Mouse (Mus musculus) midbrain, embryonic 12.5 days (tissue): ENCODE data around the gene Mtnr1a. TPM values are rescaled to one million over a fixed set of nuclear protein-coding genes. Genes with fewer than 3 reads are reported as not detected.
"Not testable (repeated sequence)": the region's sequence is repeated elsewhere in the genome, so short reads cannot be mapped to it uniquely, and the experiment has no call there.

Experiments
- ATAC-seq: fragments of 200-750 bp; cut with Nextera tagmentation; 2 replicates; pipeline ENCODE4 v1.8.0; 2017; ENCODE audit warnings: low read depth, moderate TSS enrichment, moderate library complexity; ENCODE audit not compliant: low FRiP score
- H3K27ac ChIP-seq: fragments of 300-500 bp; sonication (generic); replicated peaks from 2 replicates; pipeline ENCODE4 v1.5.1; 2016; ENCODE audit warnings: mild to moderate bottlenecking
- H3K27me3 ChIP-seq: fragments of 300-500 bp; sonication (generic); 2 replicates; pipeline ENCODE4 v1.6.1; 2016; ENCODE audit warnings: mild to moderate bottlenecking
- H3K36me3 ChIP-seq: fragments of 300-500 bp; sonication (generic); 2 replicates; pipeline ENCODE4 v1.6.1; 2016
- H3K4me1 ChIP-seq: fragments of 300-500 bp; sonication (generic); 2 replicates; pipeline ENCODE4 v1.6.1; 2016
- H3K4me2 ChIP-seq: fragments of 300-500 bp; sonication (generic); replicated peaks from 2 replicates; pipeline ENCODE4 v1.6.1; 2016; ENCODE audit warnings: mild to moderate bottlenecking, moderate library complexity
- H3K4me3 ChIP-seq: fragments of 300-500 bp; sonication (generic); 2 replicates; pipeline ENCODE4 v1.5.1; 2016; ENCODE audit warnings: mild to moderate bottlenecking
- H3K9ac ChIP-seq: fragments of 300-500 bp; sonication (generic); replicated peaks from 2 replicates; pipeline ENCODE4 v1.6.1; 2016; ENCODE audit warnings: mild to moderate bottlenecking, moderate library complexity
- H3K9me3 ChIP-seq: fragments of 300-500 bp; sonication (generic); 2 replicates; pipeline ENCODE4 v1.6.1; 2016; ENCODE audit warnings: mild to moderate bottlenecking
- WGBS: fragments of 180-500 bp; shearing (Covaris S2); methylation state at CpG from one replicate; pipeline ENCODE4 v1.1.7; 2016; 5-methylcytosine and 5-hydroxymethylcytosine counted together
- polyA plus RNA-seq: library from polyadenylated mRNA; unstranded; fragments of >200 nt; fragmentation: Nextera tagmentation; extraction: Ambion mirVana; gene quantifications from 2 replicates; pipeline ENCODE4 v1.2.1, GENCODE M21; 2016

The Mtnr1a gene
- polyA plus RNA-seq, 1 experiment from 2014 or later = 0.11 TPM

- H3K27me3 ChIP-seq = no peaks in the 10 kb centered on the region
- no peaks in the 10 kb centered on the region for H3K4me1 ChIP-seq
- 17% methylated on average over 2 of the region's 3 CpGs for WGBS
- no peak overlapping the region for H3K4me3 ChIP-seq
- H3K9ac ChIP-seq = no peak overlapping the region
- H3K36me3 ChIP-seq = peaks cover 23% of the 10 kb centered on the region; the same call in 1 of the 2 replicates
- H3K4me2 ChIP-seq = no peak overlapping the region
- H3K9me3 ChIP-seq = no peaks in the 10 kb centered on the region
- ATAC-seq = no peak
- no peak overlapping the region for H3K27ac ChIP-seq
These were observed 12.1 kb upstream of the Mtnr1a start for GRCm38 (mm10) chr8:45056810-45057209.

- no peak overlapping the region for H3K4me2 ChIP-seq
- no peaks in the 10 kb centered on the region for H3K9me3 ChIP-seq
- H3K27ac ChIP-seq = no peak overlapping the region
- H3K27me3 ChIP-seq = no peaks in the 10 kb centered on the region
- no peak for ATAC-seq
- 91% methylated on average over 2 of the region's 2 CpGs for WGBS
- H3K9ac ChIP-seq = no peak overlapping the region
- H3K36me3 ChIP-seq = no peaks in the 10 kb centered on the region
- peaks cover 7% of the 10 kb centered on the region for H3K4me1 ChIP-seq
- H3K4me3 ChIP-seq = no peak overlapping the region
These were observed 8.9 kb upstream of the Mtnr1a start for GRCm38 (mm10) chr8:45060083-45060482.

GRCm38 (mm10) chr8:45062311-45062710 is 6.6 kb upstream of the Mtnr1a start:
- WGBS = 92% methylated on average over 11 of the region's 11 CpGs
- Histone ChIP-seq H3K4me2 (no peak overlapping the region), H3K27ac (no peak overlapping the region), H3K4me3 (no peak overlapping the region), H3K36me3 (no peaks in the 10 kb centered on the region), H3K27me3 (no peaks in the 10 kb centered on the region), H3K4me1 (peaks cover 7% of the 10 kb centered on the region), H3K9ac (no peak overlapping the region), H3K9me3 (no peaks in the 10 kb centered on the region)
- no peak for ATAC-seq

GRCm38 (mm10) chr8:45062982-45063924 is 5.7 kb upstream of the Mtnr1a start:
- 81% methylated on average over 24 of the region's 25 CpGs for WGBS
- H3K27ac ChIP-seq = no peak overlapping the region
- no peak overlapping the region for H3K4me3 ChIP-seq
- H3K27me3 ChIP-seq = no peaks in the 10 kb centered on the region
- no peak overlapping the region for H3K4me2 ChIP-seq
- no peaks in the 10 kb centered on the region for H3K9me3 ChIP-seq
- H3K9ac ChIP-seq = no peak overlapping the region
- peaks cover 7% of the 10 kb centered on the region for H3K4me1 ChIP-seq
- no peaks in the 10 kb centered on the region for H3K36me3 ChIP-seq
- ATAC-seq = no peak

GRCm38 (mm10) chr8:45064197-45064869 is 4.6 kb upstream of the Mtnr1a start:
- Histone ChIP-seq H3K36me3 (no peaks in the 10 kb centered on the region), H3K9me3 (no peaks in the 10 kb centered on the region), H3K4me1 (peaks cover 11% of the 10 kb centered on the region), H3K4me3 (no peak overlapping the region), H3K27ac (no peak overlapping the region), H3K4me2 (no peak overlapping the region), H3K9ac (no peak overlapping the region), H3K27me3 (no peaks in the 10 kb centered on the region)
- 19% methylated on average over 7 of the region's 8 CpGs for WGBS
- ATAC-seq = peak; percentile 35

- ATAC-seq, H3K27me3 ChIP-seq, H3K36me3 ChIP-seq, H3K4me3 ChIP-seq, H3K9ac ChIP-seq, H3K27ac ChIP-seq, H3K9me3 ChIP-seq, H3K4me2 ChIP-seq: not testable (repeated sequence)
- WGBS = 100% methylated on average over 1 of the region's 1 CpGs
- peaks cover 11% of the 10 kb centered on the region for H3K4me1 ChIP-seq
These were observed 3.5 kb upstream of the Mtnr1a start for GRCm38 (mm10) chr8:45065391-45065790.

- no peak for ATAC-seq
- no peaks in the 10 kb centered on the region for H3K36me3 ChIP-seq
- 94% methylated on average over 8 of the region's 8 CpGs for WGBS
These were observed 2.0 kb downstream of the Mtnr1a start for GRCm38 (mm10) chr8:45070949-45071348.

GRCm38 (mm10) chr8:45080850-45081249 is 11.9 kb downstream of the Mtnr1a start:
- Histone ChIP-seq H3K4me1 (no peaks in the 10 kb centered on the region), H3K27me3 (no peaks in the 10 kb centered on the region), H3K27ac (no peak overlapping the region), H3K9me3 (no peaks in the 10 kb centered on the region), H3K9ac (no peak overlapping the region), H3K4me2 (no peak overlapping the region), H3K4me3 (no peak overlapping the region), H3K36me3 (no peaks in the 10 kb centered on the region)
- ATAC-seq = no peak
- 90% methylated on average over 3 of the region's 3 CpGs for WGBS

More at GRCm38 (mm10) chr8:45070949-45071348, 2.0 kb downstream of the Mtnr1a start:
- Histone ChIP-seq H3K27ac (no peak overlapping the region), H3K4me1 (peaks cover 4% of the 10 kb centered on the region; the same call in 1 of the 2 replicates), H3K9me3 (no peaks in the 10 kb centered on the region), H3K4me3 (no peak overlapping the region), H3K9ac (no peak overlapping the region), H3K4me2 (no peak overlapping the region), H3K27me3 (peaks cover 10% of the 10 kb centered on the region; the same call in 1 of the 2 replicates)

GRCm38 (mm10) chr8:45093599-45093998 is 24.7 kb downstream of the Mtnr1a start:
- Histone ChIP-seq H3K27ac (no peak overlapping the region), H3K4me3 (no peak overlapping the region), H3K9ac (no peak overlapping the region), H3K36me3 (no peaks in the 10 kb centered on the region), H3K9me3 (no peaks in the 10 kb centered on the region), H3K27me3 (no peaks in the 10 kb centered on the region), H3K4me1 (no peaks in the 10 kb centered on the region), H3K4me2 (no peak overlapping the region)
- WGBS = 84% methylated on average over 3 of the region's 3 CpGs
- no peak for ATAC-seq

GRCm38 (mm10) chr8:45109371-45110063 is 40.6 kb downstream of the Mtnr1a start:
- no peak overlapping the region for H3K9ac ChIP-seq

GRCm38 (mm10) chr8:45110064-45110812 is 41.3 kb downstream of the Mtnr1a start:
- peak overlapping the region; percentile 30 for H3K4me3 ChIP-seq
- no peak overlapping the region for H3K9ac ChIP-seq
- H3K4me2 ChIP-seq = peak overlapping the region; percentile 48
- peaks cover 11% of the 10 kb centered on the region for H3K27me3 ChIP-seq
- no peak overlapping the region for H3K27ac ChIP-seq
- peaks cover 18% of the 10 kb centered on the region for H3K4me1 ChIP-seq
- ATAC-seq = peak; percentile 57
- H3K9me3 ChIP-seq = no peaks in the 10 kb centered on the region
- WGBS = 17% methylated on average over 16 of the region's 16 CpGs
- H3K36me3 ChIP-seq = no peaks in the 10 kb centered on the region

More at GRCm38 (mm10) chr8:45109371-45110063, 40.6 kb downstream of the Mtnr1a start:
- Histone ChIP-seq H3K27ac (no peak overlapping the region), H3K4me1 (peaks cover 18% of the 10 kb centered on the region), H3K4me2 (peak overlapping the region; percentile 48), H3K27me3 (peaks cover 11% of the 10 kb centered on the region), H3K9me3 (no peaks in the 10 kb centered on the region), H3K36me3 (no peaks in the 10 kb centered on the region), H3K4me3 (peak overlapping the region; percentile 30)
- ATAC-seq = peak; percentile 62; the same call in 1 of the 2 replicates
- WGBS = 26% methylated on average over 13 of the region's 13 CpGs
